Mouse (Mus musculus) lung, postnatal 36 days (tissue): ENCODE measurements at regions not wholly inside any gene's neighbourhood (a gene's known extent, or its start where the extent isn't known, plus 50 kb on each side); places are given as distances from the start of the nearest gene placed in this dataset.
A peak's percentile ranks its signal among the peaks of the same experiment; 100 is the strongest.

Experiments
- DNase-seq: peaks from one replicate; pipeline ENCODE4 v3.0.0; 2022; ENCODE audit warnings: mixed read lengths

GRCm38 (mm10) chr3:110366151-110366550 lies 115.4 kb upstream of the Prmt6 start:
- DNase-seq, result no peak

DNA sequence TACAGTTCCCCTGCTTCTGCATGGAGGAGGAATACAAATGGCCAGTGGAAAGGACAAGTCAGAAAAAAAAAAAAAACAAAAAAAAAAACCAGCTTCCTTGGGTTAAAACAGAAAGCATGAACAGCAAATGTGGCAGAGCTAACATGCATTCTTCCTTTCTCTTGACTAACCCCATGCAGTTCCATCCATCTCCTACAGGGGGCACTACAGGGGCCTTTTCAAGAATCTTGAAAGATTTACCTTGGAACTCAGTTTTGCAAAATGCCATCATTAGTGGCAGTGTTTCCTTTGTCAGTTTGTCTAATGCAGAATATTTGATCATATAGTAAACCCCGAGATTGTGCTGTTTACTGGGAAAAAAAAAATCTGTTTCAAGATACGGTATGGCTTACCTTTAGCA lies 111.1 kb upstream of the Prmt6 start:
- DNase-seq, result no peak

DNA sequence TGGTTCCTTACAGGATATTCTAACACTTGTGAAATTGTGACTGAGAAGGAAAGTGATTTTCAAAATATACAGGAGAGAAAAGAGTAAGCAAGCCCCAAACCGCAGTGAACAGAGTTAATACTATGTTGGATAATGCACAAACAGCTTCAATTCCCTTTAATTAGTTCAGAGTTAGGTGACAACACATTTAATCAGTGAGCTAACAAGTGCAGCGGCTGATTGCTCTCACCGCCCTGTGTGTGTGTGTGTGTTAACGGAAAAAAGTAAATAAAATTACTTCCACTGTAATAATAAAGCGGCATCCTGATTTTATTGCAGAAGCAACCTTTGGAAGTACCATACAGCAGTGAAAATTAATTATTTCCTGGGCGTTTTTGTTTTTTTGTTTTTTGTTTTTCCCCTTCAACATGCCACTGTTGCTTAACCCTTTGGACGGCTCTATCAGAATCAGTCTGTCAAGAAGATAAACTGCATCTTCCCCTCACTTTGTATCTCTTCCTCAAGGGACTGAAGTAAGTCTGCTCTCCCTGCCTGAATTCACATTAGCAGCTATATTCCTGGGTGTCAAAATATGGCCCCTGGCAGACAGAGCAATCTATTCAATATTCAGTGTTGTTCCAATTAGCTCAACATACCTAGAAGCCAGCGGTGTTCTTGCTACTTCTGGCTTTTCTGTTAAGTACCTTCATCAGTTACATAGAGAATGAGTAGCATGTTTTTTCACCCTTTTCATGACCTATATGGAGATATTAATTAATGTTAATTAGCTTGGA lies 106.2 kb upstream of the Prmt6 start:
- DNase-seq, result no peak

- no peak for DNase-seq
Measured at GRCm38 (mm10) chr3:110353654-110354053, 102.9 kb upstream of the Prmt6 start.

DNA sequence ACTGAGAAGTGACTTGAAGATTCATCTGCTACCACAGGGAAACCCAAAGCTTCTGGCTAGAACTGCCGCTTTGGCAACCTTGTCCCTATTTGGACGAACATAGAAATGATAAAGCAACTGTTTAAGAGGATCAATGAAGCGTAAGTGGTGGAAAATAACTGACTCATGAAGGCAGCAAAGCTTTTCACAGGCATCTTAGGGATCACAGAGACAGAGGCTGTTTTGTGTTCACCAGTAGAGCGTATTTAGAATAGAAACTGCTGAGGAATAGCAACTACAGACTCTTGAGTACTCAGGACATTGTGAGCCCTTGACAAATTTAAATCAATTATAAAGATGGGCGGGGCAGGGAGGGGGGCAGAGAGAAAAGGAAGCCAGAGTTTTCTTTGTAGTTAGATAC lies 99.3 kb upstream of the Prmt6 start:
- no peak for DNase-seq

- DNase-seq, result no peak
Measured at GRCm38 (mm10) chr3:110349446-110349845, 98.6 kb upstream of the Prmt6 start.

GRCm38 (mm10) chr3:110344846-110345245 lies 94.0 kb upstream of the Prmt6 start:
- peak; percentile 1 for DNase-seq

GRCm38 (mm10) chr3:110340067-110340466 lies 89.3 kb upstream of the Prmt6 start:
- no peak for DNase-seq

- DNase-seq, result no peak
Measured at GRCm38 (mm10) chr3:110339026-110339606, 88.3 kb upstream of the Prmt6 start.

GRCm38 (mm10) chr3:110329175-110329574 lies 78.4 kb upstream of the Prmt6 start:
- no peak for DNase-seq

GRCm38 (mm10) chr3:110310270-110310669 lies 59.5 kb upstream of the Prmt6 start:
- no peak for DNase-seq

- DNase-seq, result peak; percentile 63
Measured at GRCm38 (mm10) chr3:110303166-110303565, 52.4 kb upstream of the Prmt6 start.
